Mouse (Mus musculus) spleen, adult 2 months (tissue): ENCODE results near the gene Olfr552.

Experiments used
- CTCF ChIP-seq: fragments of 200-500 bp; IDR thresholded peaks from 2 replicates; pipeline ENCODE4 v1.5.1; 2011; ENCODE audit warnings: mild to moderate bottlenecking, inconsistent platforms; ENCODE audit not compliant: insufficient read depth, insufficient read length, insufficient replicate concordance; ENCODE audit errors: extremely low read depth
- POLR2A ChIP-seq: fragments of 200-500 bp; IDR thresholded peaks from 2 replicates; pipeline ENCODE4 v1.6.1; 2011; ENCODE audit warnings: low read depth, low read length, inconsistent platforms

- TF ChIP-seq CTCF (no peak), POLR2A (no peak)
These were observed 44.3 kb upstream of the Olfr552 start for GRCm38 (mm10) chr7:102553279-102553678.
